Mouse (Mus musculus) retina, embryonic 14.5 days (tissue): ENCODE measurements around the gene Snd1.

Experiments
- DNase-seq: peaks from one replicate; pipeline ENCODE4 v3.0.0-alpha.2; 2015; ENCODE audit warnings: low spot score

Snd1 gene

GRCm38 (mm10) chr6:28803678-28804279, 328.8 kb downstream of the Snd1 start:
- DNase-seq = no peak

- no peak for DNase-seq
These were observed 329.8 kb downstream of the Snd1 start for GRCm38 (mm10) chr6:28804751-28805150.

- no peak for DNase-seq
These were observed 338.1 kb downstream of the Snd1 start for GRCm38 (mm10) chr6:28813057-28813456.

GRCm38 (mm10) chr6:28814895-28815294, 340.0 kb downstream of the Snd1 start:
- DNase-seq = no peak

- peak; percentile 24 for DNase-seq
These were observed 342.1 kb downstream of the Snd1 start for GRCm38 (mm10) chr6:28817039-28817438.

- no peak for DNase-seq
These were observed 344.8 kb downstream of the Snd1 start for GRCm38 (mm10) chr6:28819509-28820358.

GRCm38 (mm10) chr6:28822296-28822695, 347.4 kb downstream of the Snd1 start:
- no peak for DNase-seq

- DNase-seq = no peak
These were observed 348.4 kb downstream of the Snd1 start for GRCm38 (mm10) chr6:28823375-28823774.

GRCm38 (mm10) chr6:28823802-28824201, 348.9 kb downstream of the Snd1 start:
- DNase-seq = no peak

GRCm38 (mm10) chr6:28825894-28826293, 351.0 kb downstream of the Snd1 start:
- DNase-seq = no peak

- no peak for DNase-seq
These were observed 351.9 kb downstream of the Snd1 start for GRCm38 (mm10) chr6:28826689-28827389.

GRCm38 (mm10) chr6:28827565-28827964, 352.6 kb downstream of the Snd1 start:
- DNase-seq = no peak

GRCm38 (mm10) chr6:28828593-28828992, 353.7 kb downstream of the Snd1 start:
- DNase-seq = no peak

- no peak for DNase-seq
These were observed 355.4 kb downstream of the Snd1 start for GRCm38 (mm10) chr6:28830306-28830705.

- DNase-seq = no peak
These were observed 356.3 kb downstream of the Snd1 start, which contains the start of gene Lrrc4 for GRCm38 (mm10) chr6:28831011-28831853. Gene Lrrc4, minus strand, starts transcription at chr6:28831747.

- peak; percentile 62 for DNase-seq
These were observed 357.2 kb downstream of the Snd1 start for GRCm38 (mm10) chr6:28831854-28832750.

GRCm38 (mm10) chr6:28832751-28833291, 357.9 kb downstream of the Snd1 start:
- DNase-seq = peak; percentile 60

- DNase-seq = peak; percentile 56
These were observed 358.5 kb downstream of the Snd1 start for GRCm38 (mm10) chr6:28833380-28833822.

- DNase-seq = peak; percentile 26
These were observed 359.1 kb downstream of the Snd1 start for GRCm38 (mm10) chr6:28834046-28834445.

- peak; percentile 46 for DNase-seq
These were observed 361.7 kb downstream of the Snd1 start for GRCm38 (mm10) chr6:28836600-28836999.
